Mouse (Mus musculus) liver, embryonic 11.5 days (tissue): ENCODE data around the gene Birc3. TPM values are rescaled to one million over a fixed set of nuclear protein-coding genes. Genes with fewer than 3 reads are reported as not detected.
A peak's percentile ranks its signal among the peaks of the same experiment; 100 is the strongest.

ENCODE experiments used
- ATAC-seq: fragments of 200-750 bp; cut with Nextera tagmentation; replicated peaks from 2 replicates; pipeline ENCODE4 v1.8.0; 2017; ENCODE audit warnings: moderate number of reproducible peaks, mild to moderate bottlenecking, moderate TSS enrichment, moderate library complexity; ENCODE audit not compliant: low FRiP score
- DNase-seq: peaks from one replicate; pipeline ENCODE4 v3.0.0-alpha.2; 2017; ENCODE audit warnings: low spot score
- H3K27ac ChIP-seq: fragments of 300-500 bp; sonication (generic); 2 replicates; pipeline ENCODE4 v1.5.1; 2014; ENCODE audit warnings: mild to moderate bottlenecking, low read depth, low read length, control low read depth
- H3K27me3 ChIP-seq: fragments of 300-500 bp; sonication (generic); replicated peaks from 2 replicates; pipeline ENCODE4 v1.6.1; 2014; ENCODE audit warnings: low read length, mixed read lengths; ENCODE audit not compliant: control insufficient read depth, insufficient read depth
- H3K36me3 ChIP-seq: fragments of 300-500 bp; sonication (generic); 2 replicates; pipeline ENCODE4 v1.6.1; 2014; ENCODE audit warnings: mild to moderate bottlenecking, low read length, moderate library complexity, mixed read lengths; ENCODE audit not compliant: control insufficient read depth, insufficient read depth
- H3K4me1 ChIP-seq: fragments of 300-500 bp; sonication (generic); replicated peaks from 2 replicates; pipeline ENCODE4 v1.6.1; 2014; ENCODE audit warnings: low read length, mixed read lengths; ENCODE audit not compliant: control insufficient read depth, insufficient read depth
- H3K4me2 ChIP-seq: fragments of 300-500 bp; sonication (generic); 2 replicates; pipeline ENCODE4 v1.6.1; 2014; ENCODE audit warnings: mild to moderate bottlenecking, control low read depth, moderate library complexity
- H3K4me3 ChIP-seq: fragments of 300-500 bp; sonication (generic); 2 replicates; pipeline ENCODE4 v1.5.1; 2014; ENCODE audit warnings: low read depth, low read length, control low read depth
- H3K9ac ChIP-seq: fragments of 300-500 bp; sonication (generic); 2 replicates; pipeline ENCODE4 v1.6.1; 2014; ENCODE audit warnings: low read depth, low read length, control low read depth
- H3K9me3 ChIP-seq: fragments of 300-500 bp; sonication (generic); 2 replicates; pipeline ENCODE4 v1.6.1; 2016; ENCODE audit warnings: low read length, inconsistent platforms, mixed read lengths; ENCODE audit not compliant: control insufficient read depth
- WGBS: fragments of 180-500 bp; shearing (Covaris S2); extraction: QIAGEN DNeasy Blood & Tissue Kit; methylation state at CpG from one replicate; pipeline ENCODE4 v1.1.7; 2014; 5-methylcytosine and 5-hydroxymethylcytosine counted together
- polyA plus RNA-seq: library from polyadenylated mRNA; unstranded; fragments of >200 nt; fragmentation: Nextera tagmentation; extraction: Ambion mirVana; gene quantifications from 2 replicates; pipeline ENCODE4 v1.2.1, GENCODE M21; 2014

The Birc3 gene
- polyA plus RNA-seq, 1 experiment from 2014 or later, result 8.9 TPM

- Histone ChIP-seq H3K4me2 (peak overlapping the region; percentile 86), H3K4me1 (peaks cover 4% of the 10 kb centered on the region; the same call in 1 of the 2 replicates), H3K36me3 (peaks cover 11% of the 10 kb centered on the region; the same call in 1 of the 2 replicates), H3K27ac (peak overlapping the region; percentile 98), H3K27me3 (no peaks in the 10 kb centered on the region), H3K4me3 (peak overlapping the region; percentile 67), H3K9ac (peak overlapping the region; percentile 89), H3K9me3 (no peaks in the 10 kb centered on the region)
- peak; percentile 52 for DNase-seq
- ATAC-seq, result peak; percentile 21
- WGBS, result 25% methylated on average over 14 of the region's 14 CpGs
These were observed 35.1 kb downstream of the Birc3 start for GRCm38 (mm10) chr9:7837806-7838440.

DNA sequence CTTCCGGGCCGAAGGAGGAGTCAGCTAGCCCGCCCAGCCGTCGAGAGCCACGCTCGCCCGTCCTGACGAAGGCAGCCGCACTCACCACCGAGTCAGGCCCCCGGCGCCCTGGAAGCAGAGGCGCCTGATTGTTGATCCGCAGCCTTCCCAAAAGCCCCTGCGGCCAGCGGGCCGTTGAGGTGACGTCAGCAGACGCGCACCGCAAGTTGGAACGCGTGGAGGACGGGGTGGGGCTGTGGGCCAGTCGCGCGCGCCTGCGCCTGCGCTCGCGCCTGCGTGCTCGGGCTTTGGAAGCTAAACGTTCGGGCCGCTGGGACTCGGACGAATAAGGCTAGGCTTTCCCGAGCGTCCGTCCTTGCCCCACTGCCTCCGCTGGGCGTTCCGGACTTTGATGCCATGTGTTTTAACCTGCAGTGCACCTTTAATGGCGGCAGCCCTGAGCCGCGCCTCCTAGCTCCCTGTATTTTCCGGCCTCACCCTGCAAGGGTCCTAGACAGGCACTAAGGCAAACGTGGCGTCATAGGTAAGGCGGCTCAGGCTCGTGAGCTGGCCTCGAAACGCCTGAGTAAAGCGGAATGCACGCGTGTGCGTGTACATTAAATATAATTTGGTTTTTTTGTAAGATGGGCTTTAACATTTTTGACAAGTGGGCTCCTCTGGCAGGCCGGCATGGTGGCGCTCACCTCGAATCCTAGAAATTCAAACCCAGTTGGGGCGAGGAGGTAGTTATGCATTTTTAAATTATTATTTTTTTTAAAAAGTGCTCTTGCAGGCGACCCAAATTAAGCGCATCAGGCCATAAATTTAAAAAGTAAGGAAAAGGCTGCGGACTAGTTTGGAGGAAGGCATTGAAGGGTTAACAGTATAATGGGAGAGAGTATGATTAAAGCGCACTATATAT, 35.8 kb downstream of the Birc3 start, which contains the start of gene Birc2:
Gene Birc2 (minus strand): TSS at position 160 of the 901 bp plus-strand sequence.
- Histone ChIP-seq H3K9me3 (no peaks in the 10 kb centered on the region), H3K4me2 (peak within 1 kb of the TSS; percentile 86), H3K27ac (peak within 1 kb of the TSS; percentile 98), H3K4me3 (peak within 1 kb of the TSS; percentile 67), H3K36me3 (peaks cover 11% of the 10 kb centered on the region; the same call in 1 of the 2 replicates), H3K9ac (peak within 1 kb of the TSS; percentile 89), H3K4me1 (peaks cover 5% of the 10 kb centered on the region; the same call in 1 of the 2 replicates), H3K27me3 (no peaks in the 10 kb centered on the region)
- DNase-seq (peak; percentile 96), ATAC-seq (peak; percentile 95)
- under 1% methylated on average over 68 of the region's 68 CpGs for WGBS

DNA sequence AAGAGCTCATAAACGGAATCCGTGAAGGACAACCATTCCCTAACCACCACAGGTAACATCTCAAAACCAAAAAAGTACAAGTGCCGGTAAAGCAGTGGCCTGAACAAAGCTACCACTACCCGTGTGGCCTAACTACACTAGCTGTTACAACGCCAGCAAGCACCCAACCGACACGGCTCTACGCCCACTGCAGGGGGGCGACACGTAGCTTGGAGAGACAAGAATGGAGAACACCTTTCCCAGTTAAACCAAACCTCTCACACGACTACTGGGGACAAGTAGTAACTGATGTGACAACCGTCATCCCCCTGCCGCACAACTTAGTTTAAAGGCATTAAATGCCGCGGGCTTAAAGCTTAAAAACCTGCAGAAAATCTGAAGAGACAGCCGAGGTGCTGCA, 36.7 kb downstream of the Birc3 start:
- ATAC-seq (peak; percentile 49), DNase-seq (peak; percentile 68)
- Histone ChIP-seq H3K4me1 (peaks cover 7% of the 10 kb centered on the region; the same call in 1 of the 2 replicates), H3K36me3 (peaks cover 11% of the 10 kb centered on the region; the same call in 1 of the 2 replicates), H3K27me3 (no peaks in the 10 kb centered on the region), H3K4me3 (peak overlapping the region; percentile 67), H3K27ac (peak overlapping the region; percentile 98), H3K9ac (peak overlapping the region; percentile 83), H3K4me2 (peak overlapping the region; percentile 86), H3K9me3 (no peaks in the 10 kb centered on the region)
- under 1% methylated on average over 16 of the region's 16 CpGs for WGBS

DNA sequence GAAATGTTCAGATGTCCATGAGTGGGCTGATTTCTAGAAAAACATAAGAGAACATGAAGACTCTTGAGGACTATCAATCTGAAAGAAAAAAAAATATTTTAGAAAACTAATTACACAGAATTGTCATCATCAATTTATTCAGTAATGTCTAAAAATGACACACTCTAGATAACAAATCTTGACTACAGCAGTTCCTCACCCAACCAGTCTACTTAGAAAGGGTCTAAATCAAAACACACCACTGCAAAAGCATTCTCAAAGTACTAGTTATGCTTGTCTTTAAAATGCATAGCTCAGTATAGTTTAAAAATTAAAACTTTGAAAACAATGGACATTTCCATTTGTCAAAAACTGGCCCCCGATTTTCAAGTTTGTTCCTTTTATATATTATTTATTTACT, 37.7 kb downstream of the Birc3 start:
- H3K9ac ChIP-seq, result no peak overlapping the region
- H3K4me1 ChIP-seq, result peaks cover 7% of the 10 kb centered on the region; the same call in 1 of the 2 replicates
- DNase-seq (no peak), ATAC-seq (no peak)
- H3K9me3 ChIP-seq, result no peaks in the 10 kb centered on the region
- H3K4me3 ChIP-seq, result peak overlapping the region; percentile 67; the same call in 1 of the 2 replicates
- WGBS, result 82% methylated on average over 1 of the region's 1 CpGs
- no peaks in the 10 kb centered on the region for H3K27me3 ChIP-seq
- H3K4me2 ChIP-seq, result peak overlapping the region; percentile 86
- peaks cover 11% of the 10 kb centered on the region; the same call in 1 of the 2 replicates for H3K36me3 ChIP-seq
- no peak overlapping the region for H3K27ac ChIP-seq

DNA sequence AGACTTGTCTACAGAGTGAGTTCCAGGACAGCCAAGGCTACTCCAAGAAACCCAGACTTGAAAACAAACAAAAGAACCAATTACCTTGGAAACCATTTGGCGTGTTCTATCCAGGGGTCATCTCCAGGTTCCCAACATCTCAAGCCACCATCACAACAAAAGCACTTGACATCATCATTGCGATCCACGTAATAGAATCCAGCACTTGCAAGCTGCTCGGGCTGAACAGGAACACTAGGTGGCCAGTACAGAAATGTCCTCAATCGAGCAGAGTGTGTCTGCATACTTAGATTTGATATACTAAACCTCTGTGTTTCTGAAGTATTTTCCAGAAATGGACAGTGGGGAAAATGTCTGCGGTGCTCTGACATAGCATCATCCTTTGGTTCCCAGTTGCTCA, 39.6 kb downstream of the Birc3 start:
- Histone ChIP-seq H3K36me3 (peaks cover 11% of the 10 kb centered on the region; the same call in 1 of the 2 replicates), H3K27ac (no peak overlapping the region), H3K9me3 (no peaks in the 10 kb centered on the region), H3K27me3 (no peaks in the 10 kb centered on the region), H3K9ac (no peak overlapping the region), H3K4me2 (peak overlapping the region; percentile 38; the same call in 1 of the 2 replicates), H3K4me1 (peaks cover 10% of the 10 kb centered on the region; the same call in 1 of the 2 replicates), H3K4me3 (no peak overlapping the region)
- DNase-seq, result no peak
- WGBS, result 88% methylated on average over 6 of the region's 6 CpGs
- ATAC-seq, result no peak

DNA sequence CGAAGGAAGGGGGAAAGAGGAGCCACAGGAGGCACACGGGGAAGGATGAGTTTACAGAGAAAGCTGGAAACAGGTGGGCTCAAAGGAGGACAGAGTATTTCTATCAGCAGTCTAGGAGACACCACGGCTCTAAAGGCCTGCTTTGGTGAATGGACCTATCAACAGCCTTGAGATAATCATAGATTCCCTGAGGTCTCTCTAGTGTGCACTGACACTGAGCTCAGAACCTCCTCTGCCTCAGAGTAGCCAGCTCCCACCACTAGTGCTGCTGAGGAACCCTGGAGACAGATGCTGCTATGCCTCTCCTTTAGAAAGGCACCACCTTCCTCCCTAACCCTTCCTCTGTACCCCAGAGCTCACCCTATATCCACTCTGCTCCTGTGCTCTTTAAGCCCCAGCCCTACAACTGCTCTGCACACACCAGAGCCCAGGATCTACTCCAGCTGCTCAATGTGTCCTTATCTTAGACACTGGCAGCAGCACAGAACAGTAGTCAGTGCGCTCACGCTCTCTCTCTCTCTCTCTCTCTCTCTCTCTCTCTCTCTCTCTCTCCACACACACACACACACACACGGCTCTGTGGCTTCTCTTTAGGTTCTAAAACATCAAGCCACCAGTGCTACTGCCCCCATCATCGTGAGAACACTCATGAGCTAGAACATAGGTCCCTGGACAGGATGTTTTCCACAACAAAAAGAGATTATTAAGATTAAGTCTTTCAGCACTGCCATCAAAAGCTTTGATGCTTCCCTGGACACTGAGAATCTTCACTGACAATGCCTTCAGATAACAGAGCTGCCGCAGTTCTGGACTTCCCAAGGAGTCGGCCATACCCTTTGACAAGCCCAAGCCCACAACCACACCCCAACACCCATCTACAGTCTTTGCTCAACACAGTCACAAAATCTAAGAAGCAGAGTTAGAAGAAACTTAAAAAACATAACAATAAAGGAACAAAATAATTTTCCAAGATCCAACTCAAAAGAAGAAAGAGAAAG, 43.2 kb downstream of the Birc3 start:
- Histone ChIP-seq H3K4me1 (peaks cover 10% of the 10 kb centered on the region), H3K9ac (no peak overlapping the region; the same call in none of the 2 replicates), H3K4me2 (peak overlapping the region; percentile 54), H3K9me3 (no peaks in the 10 kb centered on the region), H3K27ac (peak overlapping the region; percentile 41), H3K36me3 (peaks cover 11% of the 10 kb centered on the region; the same call in 1 of the 2 replicates), H3K4me3 (no peak overlapping the region), H3K27me3 (no peaks in the 10 kb centered on the region)
- DNase-seq, result peak; percentile 34
- WGBS, result 47% methylated on average over 9 of the region's 9 CpGs
- ATAC-seq, result peak; percentile 97

DNA sequence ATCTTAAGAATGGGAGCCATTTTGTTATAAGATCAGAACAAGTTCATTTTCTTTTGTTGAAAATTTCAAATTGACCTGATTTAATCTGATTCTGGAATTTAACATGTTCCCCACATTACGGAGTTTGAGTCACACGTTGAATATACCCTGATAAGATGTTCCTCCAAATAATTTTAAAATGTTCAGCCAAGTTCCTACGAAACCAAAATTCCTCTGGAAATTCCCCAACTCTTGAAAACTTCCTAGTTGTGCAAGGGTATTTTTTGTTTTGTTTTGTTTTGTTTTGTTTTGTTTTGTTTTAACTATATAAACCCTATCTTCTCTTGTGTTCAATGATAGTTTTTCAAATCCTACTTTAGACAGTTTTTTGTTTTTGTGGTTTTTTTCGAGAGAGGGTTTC, 44.3 kb downstream of the Birc3 start:
- no peak overlapping the region for H3K27ac ChIP-seq
- H3K4me3 ChIP-seq, result no peak overlapping the region
- DNase-seq, result no peak
- no peaks in the 10 kb centered on the region for H3K27me3 ChIP-seq
- peaks cover 5% of the 10 kb centered on the region; the same call in 1 of the 2 replicates for H3K36me3 ChIP-seq
- no peaks in the 10 kb centered on the region for H3K9me3 ChIP-seq
- WGBS, result 89% methylated on average over 4 of the region's 4 CpGs
- no peak for ATAC-seq
- no peak overlapping the region for H3K9ac ChIP-seq
- peaks cover 10% of the 10 kb centered on the region for H3K4me1 ChIP-seq
- H3K4me2 ChIP-seq, result no peak overlapping the region
